In the genomic region with DNA sequence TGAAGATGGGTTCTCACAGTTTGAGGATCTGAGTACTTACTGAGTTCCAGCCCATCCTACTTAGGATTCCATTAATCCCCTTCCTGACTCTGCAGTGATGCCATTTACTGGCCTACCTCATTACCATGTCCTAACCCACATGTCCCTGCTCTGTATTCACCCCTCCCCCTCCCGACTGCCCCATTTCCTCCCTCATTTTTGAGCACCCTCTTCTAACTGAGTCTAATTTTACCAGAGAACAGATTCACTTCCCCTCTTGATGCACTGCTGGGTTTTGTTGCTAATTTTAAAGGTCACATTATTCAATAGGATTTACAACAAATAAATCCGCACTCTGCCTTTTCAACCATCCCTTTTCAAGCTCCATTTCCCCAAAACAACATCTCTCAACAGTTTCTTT, we compare ENCODE assay signal across 14 mouse cellular contexts.
DNase-seq lines count a peak whose midpoint lies in the region; ATAC-seq and TF ChIP-seq lines count a peak whose summit lies in the region.
"Had no signal": no experiment of that assay in that cellular context is flagged by ENCODE, and none has a peak within 500 bp of the region (broad histone marks: within the 10 kb centered on the region; RNA-seq: fewer than 3 reads in every experiment).

No protein-coding gene starts in this region.

- H3K27me3 ChIP-seq in thymus, adult 2 months (ENCODE audit: control insufficient read depth, insufficient read depth, low read length): no peaks in the 10 kb centered on the region
- no peaks in the 10 kb centered on the region for H3K27me3 ChIP-seq in forebrain, embryonic 12.5 days
- H3K27me3 ChIP-seq: embryonic facial prominence, embryonic 13.5 days; forebrain, embryonic 13.5 days; hindbrain, embryonic 15.5 days had no signal

- no peak overlapping the region for H3K4me2 ChIP-seq in forebrain, embryonic 12.5 days
- H3K4me2 ChIP-seq: embryonic facial prominence, embryonic 13.5 days; forebrain, embryonic 13.5 days; hindbrain, embryonic 15.5 days; liver, embryonic 13.5 days had no signal

- no peak for TF ChIP-seq CTCF in thymus, adult 2 months (IDR thresholded peaks at IDR 0.05; ENCODE audit: borderline replicate concordance, control insufficient read depth, extremely low read depth, insufficient read depth, low read length, poor library complexity)

- peak; percentile 74 for ATAC-seq in common myeloid progenitor, adult 5-6 weeks (replicated peaks; ENCODE audit: low read depth, poor library complexity, severe bottlenecking)
- ATAC-seq in forebrain, embryonic 12.5 days (ENCODE audit: low FRiP score): no peak
- ATAC-seq: forebrain, embryonic 13.5 days had no signal

- 20% methylated on average over 2 of the region's 2 CpGs for WGBS in thymus, adult 2 months
- 51% methylated on average over 2 of the region's 2 CpGs for WGBS in forebrain, embryonic 12.5 days

- TF ChIP-seq POLR2A in thymus, adult 2 months (IDR thresholded peaks at IDR 0.05; ENCODE audit: control insufficient read depth, extremely low read depth, insufficient read depth, low read length, poor library complexity): no peak

- no peak overlapping the region for H3K4me3 ChIP-seq in thymus, adult 2 months (ENCODE audit: control insufficient read depth, insufficient read depth, low read length)
- H3K4me3 ChIP-seq in forebrain, embryonic 12.5 days (replicated peaks): no peak overlapping the region
- H3K4me3 ChIP-seq: embryonic facial prominence, embryonic 13.5 days; forebrain, embryonic 13.5 days; hindbrain, embryonic 15.5 days; liver, embryonic 13.5 days had no signal

- no peaks in the 10 kb centered on the region for H3K36me3 ChIP-seq in thymus, adult 2 months (ENCODE audit: control insufficient read depth, insufficient read depth, low read length)
- H3K36me3 ChIP-seq in forebrain, embryonic 12.5 days (replicated peaks): no peaks in the 10 kb centered on the region
- H3K36me3 ChIP-seq: embryonic facial prominence, embryonic 13.5 days; hindbrain, embryonic 15.5 days; liver, embryonic 13.5 days had no signal

- no peaks in the 10 kb centered on the region for H3K4me1 ChIP-seq in thymus, adult 2 months (replicated peaks; ENCODE audit: control insufficient read depth, insufficient read depth, low read length)
- no peaks in the 10 kb centered on the region for H3K4me1 ChIP-seq in forebrain, embryonic 12.5 days
- H3K4me1 ChIP-seq: hindbrain, embryonic 15.5 days; liver, embryonic 13.5 days had no signal

- no peak overlapping the region for H3K9ac ChIP-seq in forebrain, embryonic 12.5 days
- H3K9ac ChIP-seq: embryonic facial prominence, embryonic 13.5 days; forebrain, embryonic 13.5 days; hindbrain, embryonic 15.5 days; liver, embryonic 13.5 days had no signal

- H3K27ac ChIP-seq in thymus, adult 2 months (ENCODE audit: control insufficient read depth, insufficient read depth, low read length): no peak overlapping the region
- H3K27ac ChIP-seq in forebrain, embryonic 12.5 days: no peak overlapping the region
- H3K27ac ChIP-seq: embryonic facial prominence, embryonic 13.5 days; forebrain, embryonic 13.5 days; hindbrain, embryonic 15.5 days; liver, embryonic 13.5 days had no signal

- H3K9me3 ChIP-seq in forebrain, embryonic 12.5 days: no peaks in the 10 kb centered on the region
- H3K9me3 ChIP-seq: embryonic facial prominence, embryonic 13.5 days; forebrain, embryonic 13.5 days; hindbrain, embryonic 15.5 days; liver, embryonic 13.5 days had no signal

- peak; percentile 62 for DNase-seq in layer of hippocampus, adult 11-12 months (ENCODE audit: low spot score)
- no peak for DNase-seq in layer of hippocampus, postnatal 36 days
- DNase-seq in B cell, adult 2 months: peak; percentile 85 to 90
- DNase-seq in spleen, adult 12 weeks (ENCODE audit: low spot score): peak; percentile 19
- no peak for DNase-seq in thymus, adult 2 months
- DNase-seq: adrenal gland, adult 2 months; cerebellum, postnatal 36 days; liver, embryonic 13.5 days; thymus, postnatal 25 days had no signal

Comparison
In these comparisons a context has a peak if more than half of its experiments do, and no peak if none do; other contexts are left out.
1. DNase-seq: peak in layer of hippocampus, adult 11-12 months (single experiment), B cell, adult 2 months (2 of 2) and spleen, adult 12 weeks (single experiment); none in layer of hippocampus, postnatal 36 days (0 of 2) and thymus, adult 2 months (single experiment).